Mouse (Mus musculus) cerebellum, postnatal 4 days (tissue): ENCODE measurements around the gene Idnk.
A peak's percentile ranks its signal among the peaks of the same experiment; 100 is the strongest.

Source experiments
- DNase-seq, 2 experiments: peaks; one replicate each; pipeline ENCODE4 v3.0.0; 2022; ENCODE audit warnings: low spot score in 2 of 2, mixed read lengths in 1 of 2

Idnk gene

DNA sequence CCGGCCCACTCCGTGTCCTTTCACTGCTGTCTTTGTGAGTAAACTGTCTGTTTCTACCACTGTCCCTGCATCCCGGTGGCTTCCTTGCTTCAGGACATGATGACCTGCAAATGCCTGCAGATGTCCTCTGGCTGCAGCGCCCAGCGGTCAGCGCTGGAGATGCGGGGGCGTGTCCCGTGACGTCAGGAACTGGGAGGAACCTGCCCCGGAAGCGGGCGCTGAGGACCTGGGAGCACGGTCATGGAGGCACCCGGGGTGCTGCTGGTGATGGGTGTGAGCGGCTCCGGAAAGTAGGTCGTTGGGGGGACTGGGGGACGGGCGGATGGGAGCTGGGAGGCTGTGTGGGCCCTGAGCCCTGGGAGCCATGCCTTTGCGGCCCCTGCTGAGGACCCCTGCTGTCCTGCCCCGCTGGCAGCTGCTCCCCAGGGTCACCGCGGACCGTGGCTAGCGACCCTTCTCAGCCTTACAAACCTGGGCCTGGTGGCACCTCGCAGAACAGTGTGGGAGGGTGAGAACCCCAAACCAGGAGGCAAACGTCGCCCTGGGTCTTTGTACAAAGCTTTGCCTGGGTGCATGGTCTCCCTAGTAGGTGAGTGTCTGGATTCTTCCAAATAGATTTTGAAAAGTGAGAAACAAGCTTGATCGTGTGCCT is at the start of gene Idnk:
Idnk (plus strand) TSS at position 203 of the 652 bp plus-strand sequence.
- DNase-seq: peak; percentile 77 to 82

DNA sequence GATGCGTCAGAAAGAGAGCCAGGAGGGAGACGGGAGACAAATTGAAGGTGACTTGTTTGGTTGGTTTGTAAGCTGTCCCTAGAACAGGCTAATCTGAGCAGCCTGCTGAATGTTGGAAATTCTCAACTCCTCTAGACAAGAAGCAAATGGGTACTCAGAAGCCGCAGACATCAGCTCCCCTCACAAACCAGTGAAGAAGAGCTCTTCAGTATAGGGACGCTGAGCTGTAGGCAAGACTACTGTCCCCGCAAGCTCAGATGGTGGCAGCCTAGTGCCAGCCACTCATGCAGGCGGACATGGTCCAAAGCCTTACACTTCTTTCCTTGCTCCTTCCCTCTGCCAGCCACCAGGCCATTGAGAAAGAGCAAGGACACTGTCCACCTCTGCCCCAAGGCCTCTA is 46.1 kb upstream of the Idnk start:
- no peak for DNase-seq

DNA sequence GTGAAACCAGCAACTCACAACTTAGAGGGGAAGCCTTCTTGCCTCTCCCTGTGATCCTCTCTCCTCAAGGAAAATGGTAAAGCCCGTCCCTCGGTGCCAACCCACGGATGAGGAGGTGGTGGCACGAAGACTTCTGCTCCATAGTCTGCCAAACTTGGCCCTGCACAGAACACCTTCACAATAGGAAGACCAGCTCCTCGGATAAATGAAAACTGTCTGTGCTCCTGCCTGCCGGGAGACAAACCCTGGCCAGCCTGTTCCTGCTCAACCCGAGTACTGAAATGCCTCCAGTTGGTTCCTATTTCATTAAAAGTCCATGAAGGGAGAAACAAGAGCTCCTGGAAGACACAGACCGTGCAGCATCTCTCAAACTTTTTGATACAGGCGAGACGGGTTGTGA is 45.3 kb upstream of the Idnk start:
- DNase-seq: no peak

DNA sequence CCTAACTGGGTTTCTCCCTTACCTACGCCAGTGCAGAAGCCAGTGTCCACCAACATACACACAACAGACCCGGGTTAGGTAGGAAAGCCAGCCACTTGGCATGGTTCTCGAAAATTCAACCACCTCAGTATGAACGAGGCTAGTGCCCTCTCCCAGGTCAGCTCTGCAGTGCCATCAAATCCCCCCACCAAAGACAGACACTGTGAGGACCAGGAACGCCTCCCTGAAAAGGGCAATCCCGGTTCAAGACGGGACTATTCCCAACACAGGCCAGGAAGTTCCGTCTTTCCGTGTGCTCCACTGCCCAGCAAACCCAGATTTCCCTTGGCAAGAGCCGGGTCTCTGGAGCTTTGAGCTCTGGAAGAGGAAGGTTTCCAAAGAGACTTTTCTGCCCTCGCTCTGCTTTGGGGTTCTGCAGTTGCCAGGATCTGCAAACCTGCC is 44.8 kb upstream of the Idnk start:
- no peak for DNase-seq

DNA sequence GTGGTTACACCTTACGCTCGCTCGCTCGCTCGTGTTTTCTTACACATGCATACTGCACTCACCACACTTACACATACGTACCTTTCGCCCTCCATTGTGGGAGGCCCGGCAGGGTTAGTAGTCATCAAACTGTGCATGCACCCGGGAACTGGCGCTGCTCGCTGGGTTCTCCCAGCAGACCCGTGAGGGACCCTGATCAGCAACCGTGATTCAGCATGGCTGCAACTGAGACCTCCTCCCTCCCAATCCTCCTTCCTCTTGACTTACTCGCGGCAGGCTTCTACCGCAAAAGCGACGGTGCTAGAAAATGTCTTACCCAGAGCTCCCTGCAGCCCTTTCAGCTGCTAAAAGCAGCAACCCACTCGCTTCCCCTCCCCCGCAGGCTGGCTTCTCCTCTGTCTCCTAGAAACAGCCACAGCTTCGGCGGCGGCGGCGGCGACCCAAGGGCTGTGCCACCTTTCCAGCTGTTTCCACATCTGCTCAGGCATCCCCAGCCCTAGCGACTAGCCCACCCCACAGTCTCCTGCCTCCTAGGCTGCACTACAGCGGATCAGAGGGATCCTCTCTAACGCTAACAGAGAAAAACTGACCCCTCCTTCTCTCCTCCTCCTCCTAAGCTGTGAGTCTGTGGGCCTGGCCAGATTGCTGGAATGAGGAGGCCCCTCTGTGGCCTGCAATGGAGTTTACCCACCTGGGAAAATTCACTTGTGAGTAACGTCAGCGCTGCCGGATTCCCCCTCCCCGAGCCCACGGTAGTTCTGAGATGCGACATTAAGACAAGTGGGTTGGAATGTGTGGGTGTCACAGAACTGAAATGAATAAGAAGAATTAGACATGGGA is 44.2 kb upstream of the Idnk start, which contains the start of gene Klhl3:
Klhl3 (minus strand) TSS at position 532 of the 840 bp plus-strand sequence.
- peak; percentile 45 to 66 for DNase-seq

DNA sequence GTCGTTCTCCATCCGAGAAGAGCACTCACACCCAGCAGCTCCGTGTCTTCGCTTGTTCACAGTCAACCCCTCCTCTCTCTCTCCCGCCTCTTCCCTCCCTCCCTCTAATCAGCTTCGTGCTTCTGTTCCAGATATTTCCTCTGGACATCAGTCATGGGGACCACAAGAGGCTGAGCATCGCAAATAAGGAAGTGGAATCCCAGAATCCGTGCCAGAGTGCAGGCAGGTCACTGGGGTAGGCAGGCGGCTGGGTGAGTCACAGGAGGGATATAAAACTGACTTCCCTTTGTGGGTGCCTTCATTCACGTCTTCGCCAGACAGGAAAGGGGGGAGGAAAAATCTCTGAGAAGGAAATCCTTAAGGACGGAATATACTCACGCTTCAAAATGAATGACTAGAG is 42.2 kb upstream of the Idnk start:
- DNase-seq: no peak

DNA sequence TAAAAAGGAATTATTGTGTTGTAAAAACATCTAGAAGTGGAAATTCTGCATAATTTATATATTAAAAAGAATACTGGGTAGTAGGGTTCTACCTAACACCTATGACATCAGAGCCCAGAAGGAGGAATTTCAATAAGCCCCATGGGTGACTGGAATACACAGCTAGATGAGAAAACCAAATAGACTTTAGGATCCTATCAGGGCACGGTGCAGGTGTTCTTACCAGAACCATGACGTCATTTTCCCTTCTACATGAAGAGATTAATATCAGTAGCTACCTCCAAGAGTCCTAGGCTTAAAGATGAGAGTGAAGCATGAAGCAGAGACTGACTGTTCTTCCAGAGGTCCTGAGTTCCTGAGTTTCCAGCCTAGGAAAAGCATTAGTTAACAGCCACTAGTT is 40.6 kb upstream of the Idnk start:
- no peak for DNase-seq

DNA sequence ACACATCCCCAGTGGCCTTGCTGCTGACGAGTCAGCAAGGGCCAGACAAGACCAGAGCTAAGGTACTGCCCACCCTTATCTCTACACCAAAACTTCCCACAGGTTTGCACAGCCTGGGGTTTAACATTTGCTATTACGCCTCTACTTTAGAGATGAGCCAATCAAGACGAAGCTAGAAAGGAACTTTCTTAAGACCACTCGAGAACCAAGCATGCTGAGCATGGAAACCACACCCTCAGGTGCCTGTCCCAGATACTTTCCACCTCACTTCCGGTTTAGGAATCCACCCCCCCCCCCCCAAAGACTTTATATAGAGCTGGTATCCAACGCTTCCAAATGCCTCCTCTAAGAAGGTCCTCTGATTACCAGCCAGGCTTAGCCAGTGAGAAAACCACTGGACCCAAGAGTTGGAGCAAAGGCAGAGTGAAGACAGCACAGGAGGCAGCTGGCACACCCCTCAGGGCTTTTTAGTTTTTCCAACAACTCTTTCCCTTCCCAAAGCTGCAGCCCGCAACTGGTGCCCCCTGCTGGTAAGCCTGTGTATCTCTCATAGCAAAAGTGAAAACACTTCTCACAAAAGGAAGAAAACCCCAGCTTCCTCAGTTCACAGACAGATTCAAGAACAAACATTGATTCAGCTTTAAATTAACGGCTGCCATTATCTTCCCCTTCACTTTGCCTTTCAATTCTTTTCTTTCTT is 40.0 kb upstream of the Idnk start:
- peak; percentile 57 to 60 for DNase-seq

DNA sequence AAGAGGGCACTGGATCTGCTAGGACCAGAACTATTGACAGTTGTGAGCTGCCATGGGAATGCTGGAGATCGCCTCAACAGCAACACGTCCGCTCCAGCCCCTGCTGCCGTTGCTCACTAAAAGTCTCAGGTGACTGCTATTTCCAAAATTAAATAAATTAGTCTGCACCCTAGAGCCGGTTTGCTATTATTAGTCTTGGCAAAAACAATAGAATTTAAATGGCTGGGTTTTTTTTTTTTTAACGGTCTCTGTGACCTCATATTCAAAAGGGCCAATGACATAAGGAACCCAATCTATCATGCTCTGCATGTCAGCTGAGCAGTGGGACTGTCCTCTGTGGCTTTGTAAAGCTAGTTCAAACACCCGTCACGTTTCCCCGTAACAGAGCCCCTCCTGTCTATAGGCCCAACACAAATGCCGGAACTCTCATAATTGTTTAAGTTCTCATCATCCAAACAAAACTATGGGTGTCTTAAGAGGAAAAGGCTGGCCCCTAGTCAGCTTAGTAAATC is 34.6 kb upstream of the Idnk start:
- no peak for DNase-seq

DNA sequence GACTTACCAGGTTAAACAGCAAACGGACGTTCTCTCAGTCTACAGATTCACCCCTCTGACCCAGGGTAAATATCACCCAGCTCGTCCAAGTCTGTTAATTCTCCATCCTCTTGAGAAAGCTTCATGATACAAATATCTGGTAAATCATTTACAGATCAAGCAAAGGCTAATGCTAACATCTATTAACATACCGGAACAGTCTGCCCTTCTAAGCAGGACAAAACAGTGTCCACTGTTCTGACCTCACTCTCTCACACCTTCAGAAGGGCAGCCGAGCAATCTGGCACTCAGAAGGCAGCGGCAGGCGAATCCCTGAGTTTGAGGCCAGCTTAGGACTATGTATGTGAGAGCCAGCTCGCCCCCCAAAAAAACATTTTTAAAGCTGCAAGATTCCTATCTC is 34.1 kb upstream of the Idnk start:
- DNase-seq: no peak

DNA sequence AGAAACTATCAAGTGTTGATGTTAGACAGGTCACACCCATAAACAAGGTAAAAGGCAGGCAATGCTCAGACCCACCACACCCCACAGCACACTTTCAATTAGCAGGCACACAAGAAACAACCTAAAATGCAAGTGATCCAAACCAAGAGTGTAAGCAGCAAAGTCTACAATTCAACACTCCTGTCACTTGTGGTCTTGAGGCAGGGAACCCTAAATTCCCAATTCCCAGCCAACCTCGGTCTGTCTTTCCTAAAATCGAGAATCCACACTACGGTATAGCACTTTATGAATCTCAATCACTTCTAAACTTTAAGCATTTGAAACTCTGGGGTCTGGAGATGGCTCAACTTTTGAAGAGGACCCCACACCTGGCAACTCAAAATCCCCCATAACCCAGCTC is 33.2 kb upstream of the Idnk start:
- DNase-seq: no peak

DNA sequence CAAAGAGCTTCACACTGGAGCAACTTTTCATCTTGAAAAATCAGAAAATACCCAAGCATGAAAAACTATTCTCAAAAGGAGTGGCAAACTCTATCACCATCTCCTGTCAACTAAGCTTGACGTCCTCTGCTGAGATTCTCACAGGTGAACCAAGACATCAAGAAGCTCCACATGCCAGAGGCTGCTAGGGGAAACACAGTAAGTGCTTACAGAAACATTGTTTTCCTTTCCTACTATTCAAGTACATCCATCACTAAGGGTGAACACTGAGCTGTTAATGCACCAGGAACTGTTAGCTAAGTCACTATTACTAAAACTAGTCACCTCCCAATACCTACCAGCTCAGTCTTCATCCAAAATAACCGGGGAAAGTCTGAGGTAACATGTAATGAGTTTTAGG is 32.5 kb upstream of the Idnk start:
- DNase-seq: no peak

DNA sequence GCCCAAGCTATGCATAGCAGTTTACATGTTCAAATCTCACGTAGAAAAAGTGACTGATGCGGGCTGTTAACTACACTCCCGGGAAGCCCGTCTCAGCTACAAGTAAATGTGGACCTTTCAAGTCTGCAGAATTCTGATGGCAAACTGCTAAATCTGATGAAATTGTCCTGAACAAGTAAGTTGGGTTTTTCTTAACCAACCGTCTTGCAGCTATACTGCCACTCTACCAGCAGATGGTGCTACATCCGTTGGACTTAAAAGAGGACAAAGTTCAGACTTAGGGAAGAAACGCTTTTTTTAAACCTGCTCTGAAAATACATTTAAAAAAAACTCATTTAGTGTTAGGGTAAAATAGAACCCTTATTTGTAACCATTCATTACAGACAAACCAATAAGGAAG is 31.3 kb upstream of the Idnk start:
- no peak for DNase-seq

DNA sequence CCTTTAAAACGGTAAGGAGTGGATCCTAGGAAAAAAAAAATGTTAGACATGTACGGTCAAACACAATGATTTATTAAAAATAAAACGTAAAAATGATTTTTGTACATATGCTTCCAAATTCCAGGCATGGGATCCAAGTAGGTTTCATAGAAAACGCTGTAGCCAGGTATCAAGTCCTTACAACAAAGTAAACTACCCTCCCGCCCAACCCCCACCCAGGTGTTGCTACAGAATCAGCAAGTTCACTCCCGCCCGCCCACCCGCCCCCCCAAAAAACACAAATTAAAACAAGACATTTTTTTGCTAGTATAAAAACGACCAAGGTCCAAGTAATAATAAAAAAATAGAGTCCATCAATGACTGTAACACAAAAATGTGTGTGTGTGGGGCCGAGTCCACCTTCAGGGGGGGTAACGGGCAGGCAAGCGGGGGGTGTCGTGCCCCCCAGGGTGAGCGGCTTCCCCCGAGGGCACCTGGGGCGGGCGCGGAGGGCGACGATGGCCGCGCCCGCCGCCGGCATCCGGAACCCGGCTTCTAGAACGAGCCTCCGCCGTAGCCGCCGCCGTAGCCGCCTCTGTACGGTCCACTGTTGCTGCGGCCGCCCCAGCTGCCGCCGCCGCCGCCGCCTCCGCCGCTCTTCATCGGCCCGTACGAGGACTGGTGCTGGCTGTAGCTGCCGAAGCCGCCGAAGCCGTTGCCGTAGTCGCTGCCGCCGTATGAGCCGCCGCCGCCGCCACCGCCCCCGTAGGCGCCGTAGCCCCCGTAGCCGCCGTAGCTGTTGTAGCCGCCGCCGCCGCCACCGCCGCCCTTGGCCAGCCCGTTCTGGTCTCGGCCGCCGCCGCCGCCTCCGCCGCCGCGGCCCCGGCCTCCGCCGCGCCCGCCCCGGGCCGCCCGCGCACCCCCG is 30.3 kb upstream of the Idnk start:
- no peak for DNase-seq

DNA sequence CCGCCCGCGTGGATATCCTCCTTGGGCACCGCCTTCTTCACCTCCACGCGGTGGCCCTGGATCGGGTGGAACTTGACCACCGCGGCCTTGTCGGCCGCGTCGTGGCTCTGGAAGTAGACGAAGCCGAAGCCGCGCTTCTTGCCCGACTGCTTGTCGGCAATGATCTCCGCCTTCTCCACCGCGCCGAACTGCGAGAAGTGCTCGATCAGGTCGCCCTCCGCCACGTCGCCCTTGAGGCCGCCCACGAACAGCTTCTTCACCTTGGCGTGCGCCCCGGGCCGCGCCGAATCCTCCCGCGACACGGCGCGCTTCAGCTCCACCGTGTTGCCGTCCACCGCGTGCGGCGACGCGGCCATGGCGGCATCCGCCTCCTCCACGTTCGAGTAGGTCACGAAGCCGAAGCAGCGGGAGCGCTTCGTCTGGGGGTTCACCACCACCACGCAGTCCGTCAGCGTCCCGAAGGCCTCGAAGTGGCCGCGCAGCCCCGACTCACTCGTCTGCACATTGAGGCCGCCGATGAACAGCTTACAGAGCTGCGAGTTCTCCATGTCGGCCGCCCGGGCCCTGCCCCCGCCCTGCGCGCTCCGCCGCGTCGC is 29.6 kb upstream of the Idnk start:
- DNase-seq: no peak

DNA sequence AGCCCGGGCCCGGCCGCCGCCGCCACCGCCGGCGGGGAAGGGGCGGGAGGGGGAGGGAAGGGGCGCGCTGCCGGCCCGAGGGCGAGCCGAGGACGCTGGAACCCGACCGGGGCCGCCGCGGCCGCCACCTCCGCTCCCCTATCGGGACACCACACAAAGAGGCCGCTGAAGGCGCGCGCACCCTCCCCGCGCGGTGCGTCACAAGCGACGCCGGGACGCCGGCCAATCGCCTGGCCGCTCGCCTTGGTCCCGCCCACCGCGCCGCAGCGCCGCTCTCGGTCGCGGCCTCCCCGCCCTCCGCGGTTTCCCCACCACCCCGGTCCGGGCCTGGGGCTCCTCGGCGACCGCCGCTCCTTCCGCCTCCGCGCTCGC is 29.1 kb upstream of the Idnk start, which contains the start of gene Hnrnpa0:
Hnrnpa0 (minus strand) TSS at position 161 of the 372 bp plus-strand sequence.
- DNase-seq: peak; percentile 95 to 98

DNA sequence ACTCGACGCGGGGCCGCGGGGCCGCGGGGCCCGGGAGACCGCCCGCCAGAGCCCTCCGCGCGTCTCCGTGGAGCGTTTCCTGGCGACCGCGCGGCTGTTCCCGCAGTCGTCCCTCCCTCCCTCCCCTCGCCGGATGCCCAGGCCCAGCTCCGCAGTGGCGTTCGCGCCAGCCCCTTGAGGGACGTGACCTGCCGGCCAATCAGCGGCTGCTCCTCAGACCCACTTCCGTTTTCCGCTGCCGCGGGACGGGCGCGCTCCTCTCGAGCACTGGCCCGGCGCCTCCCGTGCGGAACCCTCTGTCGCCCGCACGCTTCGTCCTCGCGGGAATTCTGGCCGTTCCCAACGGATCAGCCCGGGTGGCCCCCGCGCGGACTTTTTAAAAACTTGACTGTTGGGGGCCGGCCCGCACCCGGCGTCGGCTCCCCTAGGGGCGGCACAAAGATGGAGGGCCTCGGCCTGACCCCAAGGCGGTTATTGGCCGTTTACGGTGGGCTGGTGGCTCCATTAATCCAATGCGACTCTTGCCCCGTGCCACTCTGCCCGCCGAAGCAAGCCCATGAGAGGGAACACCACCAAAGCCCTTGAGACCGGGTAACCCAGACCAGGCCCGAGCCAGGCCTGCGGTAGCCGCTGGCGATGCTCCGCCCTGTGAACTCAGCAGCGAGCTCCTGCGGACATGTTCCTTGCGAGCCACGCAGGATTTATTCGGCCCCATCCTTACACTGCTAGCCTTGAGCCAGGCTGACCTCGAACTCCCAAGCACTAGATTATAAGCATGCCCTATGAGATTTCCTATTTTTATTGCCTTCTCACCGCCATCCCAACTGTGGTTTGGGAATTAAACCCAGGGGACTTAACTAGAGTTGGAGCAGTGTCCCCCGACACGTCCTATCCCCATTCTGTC is 28.4 kb upstream of the Idnk start:
- DNase-seq: peak; percentile 93 to 95

DNA sequence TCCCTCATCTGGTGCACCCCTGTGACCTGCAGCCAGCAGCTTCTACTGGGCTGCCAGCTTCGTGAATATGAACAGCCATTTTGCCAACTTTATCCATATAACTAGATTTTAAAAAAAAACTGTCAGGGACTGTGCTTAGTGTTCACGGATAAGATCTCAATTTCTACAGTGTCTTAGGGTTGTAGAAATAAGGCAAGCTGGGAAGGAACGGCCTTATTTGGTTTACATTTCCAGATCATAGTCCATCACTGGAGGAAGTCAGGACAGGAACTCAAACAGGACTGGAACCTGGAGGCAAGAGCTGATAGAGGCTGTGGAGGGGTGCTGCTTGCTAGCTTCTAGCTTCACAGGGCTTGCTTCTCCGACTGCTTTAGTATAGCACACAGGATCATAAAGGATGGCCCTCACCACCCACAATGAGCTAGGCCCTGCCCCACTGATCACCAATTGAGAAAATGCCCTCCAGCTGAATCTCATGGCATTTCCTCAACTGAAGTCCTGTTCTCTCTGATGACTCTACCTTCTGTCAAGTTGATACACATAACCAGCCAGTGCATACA is 27.7 kb upstream of the Idnk start:
- DNase-seq: no peak

DNA sequence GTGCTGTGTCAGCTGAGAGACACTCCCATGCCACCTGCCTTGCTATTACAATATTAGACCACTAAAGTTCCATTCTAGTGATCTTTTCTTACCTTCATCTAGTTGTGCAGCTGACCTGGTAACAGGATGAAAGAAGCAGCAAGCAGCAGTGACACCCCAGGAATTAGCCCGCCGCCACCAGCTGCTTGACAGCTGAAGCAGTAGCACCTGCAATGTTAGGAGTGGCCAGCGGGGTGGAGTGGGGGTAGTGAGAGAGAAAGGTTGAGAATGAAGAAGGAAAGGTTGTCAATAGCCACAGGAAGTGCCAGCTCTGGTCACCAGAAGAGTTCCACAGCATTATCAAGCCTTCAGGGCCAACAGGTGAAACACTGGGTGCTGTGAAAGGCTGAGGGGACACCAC is 25.8 kb upstream of the Idnk start:
- no peak for DNase-seq
